Mouse (Mus musculus) lung, adult 2 months (tissue): ENCODE results near the gene Trove2.

Experiments
- CTCF ChIP-seq: fragments of 200-500 bp; IDR thresholded peaks from 2 replicates; pipeline ENCODE4 v1.5.1; 2011; ENCODE audit warnings: mild to moderate bottlenecking, low read length, control low read depth; ENCODE audit not compliant: insufficient read depth
- POLR2A ChIP-seq: fragments of 200-500 bp; IDR thresholded peaks from 2 replicates; pipeline ENCODE4 v1.6.1; 2011; ENCODE audit warnings: low read depth, mild to moderate bottlenecking, control low read depth, low read length, borderline replicate concordance; ENCODE audit errors: extremely low read depth

DNA sequence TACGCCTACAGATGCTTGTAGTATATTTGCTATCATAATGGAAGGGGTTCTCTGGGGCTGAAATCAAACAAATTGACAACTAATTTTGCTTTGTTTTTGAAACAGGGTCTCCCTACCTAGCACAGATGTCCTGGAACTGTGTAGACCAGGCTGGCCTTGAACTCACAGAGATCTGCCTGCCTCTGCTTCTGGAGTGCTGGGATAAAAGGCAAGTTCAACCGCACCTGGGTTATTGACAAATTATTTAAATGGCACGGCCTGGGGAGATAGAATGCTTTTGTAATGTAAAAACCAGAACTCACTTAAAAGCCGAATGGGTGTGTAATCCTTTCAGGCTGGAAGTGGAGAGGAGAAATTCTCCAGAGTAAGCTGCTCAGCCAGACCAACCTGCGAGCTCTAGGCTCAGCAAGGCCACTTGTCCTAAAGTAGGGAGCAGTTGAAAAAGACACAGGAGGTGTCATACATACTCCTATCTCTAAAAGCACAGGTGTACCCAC, 42.9 kb downstream of the Trove2 start:
- no peak for TF ChIP-seq CTCF
- no peak for TF ChIP-seq POLR2A
